Mouse (Mus musculus) hindbrain, postnatal 0 days (tissue): ENCODE measurements at regions not wholly inside any gene's neighbourhood (a gene's known extent, or its start where the extent isn't known, plus 50 kb on each side); places are given as distances from the start of the nearest gene placed in this dataset.

Experiments
- ATAC-seq: fragments of 200-750 bp; cut with Nextera tagmentation; 2 replicates; pipeline ENCODE4 v1.8.0; 2017; ENCODE audit warnings: mild to moderate bottlenecking, moderate TSS enrichment, moderate library complexity
- DNase-seq: peaks from one replicate; pipeline ENCODE4 v3.0.0-alpha.2; 2015; ENCODE audit warnings: low spot score
- H3K27ac ChIP-seq: fragments of 300-500 bp; sonication (generic); 2 replicates; pipeline ENCODE4 v1.5.1; 2014; ENCODE audit warnings: mild to moderate bottlenecking
- H3K27me3 ChIP-seq: fragments of 300-500 bp; sonication (generic); 2 replicates; pipeline ENCODE4 v1.6.1; 2014; ENCODE audit warnings: low read length, mixed read lengths; ENCODE audit not compliant: insufficient read depth
- H3K36me3 ChIP-seq: fragments of 300-500 bp; sonication (generic); 2 replicates; pipeline ENCODE4 v1.6.1; 2014; ENCODE audit warnings: low read length, mixed read lengths; ENCODE audit not compliant: insufficient read depth
- H3K4me1 ChIP-seq: fragments of 300-500 bp; sonication (generic); 2 replicates; pipeline ENCODE4 v1.6.1; 2014; ENCODE audit warnings: antibody characterized with exemption, low read length, mixed read lengths; ENCODE audit not compliant: insufficient read depth
- H3K4me2 ChIP-seq: fragments of 300-500 bp; sonication (generic); 2 replicates; pipeline ENCODE4 v1.6.1; 2014; ENCODE audit warnings: low read depth, mild to moderate bottlenecking, low read length, moderate library complexity, mixed read lengths
- H3K4me3 ChIP-seq: fragments of 300-500 bp; sonication (generic); 2 replicates; pipeline ENCODE4 v1.5.1; 2014; ENCODE audit warnings: low read length
- H3K9ac ChIP-seq: fragments of 300-500 bp; sonication (generic); replicated peaks from 2 replicates; pipeline ENCODE4 v1.6.1; 2014; ENCODE audit warnings: mild to moderate bottlenecking, low read length, moderate library complexity, mixed read lengths
- H3K9me3 ChIP-seq: fragments of 300-500 bp; sonication (generic); 2 replicates; pipeline ENCODE4 v1.6.1; 2016; ENCODE audit warnings: low read length, mixed read lengths
- CTCF ChIP-seq: IDR thresholded peaks from 2 replicates; pipeline ENCODE4 v1.5.1; 2016; ENCODE audit warnings: antibody characterized with exemption, control low read depth, low read depth
- WGBS: fragments of 180-500 bp; shearing (Covaris S2); extraction: QIAGEN DNeasy Blood & Tissue Kit; methylation state at CpG from one replicate; pipeline ENCODE4 v1.1.7; 2014; 5-methylcytosine and 5-hydroxymethylcytosine counted together

DNA sequence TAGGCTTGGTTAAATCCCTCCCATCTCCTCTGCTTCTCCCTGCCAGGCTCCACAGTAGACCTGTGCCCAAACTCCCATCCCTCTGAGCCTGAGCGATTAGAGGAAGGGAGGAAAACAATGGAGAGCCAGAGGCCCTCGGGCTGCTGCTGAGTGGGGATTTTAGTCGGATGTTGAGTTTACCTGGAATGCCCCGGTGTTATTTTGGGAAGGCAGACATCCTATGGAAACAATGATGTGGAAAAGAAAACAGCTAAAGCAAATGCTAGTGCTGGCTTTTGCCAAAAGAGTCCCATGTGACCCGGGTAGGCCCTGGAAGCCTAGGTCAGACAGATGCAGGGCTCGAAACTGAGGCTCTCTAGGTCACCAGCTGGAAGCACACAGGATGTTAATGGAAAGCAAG lies 94.3 kb downstream of the Lbh start:
- Histone ChIP-seq H3K4me1 (peaks cover 8% of the 10 kb centered on the region; the same call in 1 of the 2 replicates), H3K4me2 (no peak overlapping the region), H3K36me3 (no peaks in the 10 kb centered on the region), H3K4me3 (no peak overlapping the region), H3K27ac (no peak overlapping the region), H3K27me3 (no peaks in the 10 kb centered on the region), H3K9ac (no peak overlapping the region), H3K9me3 (no peaks in the 10 kb centered on the region)
- TF ChIP-seq CTCF, result no peak
- WGBS, result 46% methylated on average over 6 of the region's 6 CpGs
- DNase-seq, result no peak
- no peak for ATAC-seq

DNA sequence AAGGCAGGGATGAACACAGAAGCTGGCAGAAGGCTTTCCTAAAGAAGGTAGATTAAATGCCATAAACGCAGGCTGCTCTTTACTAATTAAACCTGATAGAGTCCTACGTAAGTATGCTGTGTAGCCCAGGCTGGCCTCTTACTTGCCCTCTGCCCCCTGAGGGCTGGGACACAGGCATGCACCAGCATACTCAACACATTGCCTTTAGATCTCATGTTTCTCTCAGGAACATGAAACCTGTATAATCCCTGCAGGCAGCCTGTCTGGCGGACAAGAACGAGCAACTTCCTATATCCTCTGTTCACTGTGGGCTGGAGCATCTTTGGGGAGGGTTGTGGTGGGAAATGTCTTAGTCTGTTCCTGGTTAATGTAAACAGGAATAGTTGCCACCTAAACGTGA lies 94.8 kb upstream of the Lclat1 start:
- ATAC-seq, result no peak
- H3K9ac ChIP-seq, result no peak overlapping the region
- DNase-seq, result no peak
- no peak overlapping the region for H3K27ac ChIP-seq
- WGBS, result 72% methylated on average over 5 of the region's 5 CpGs
- H3K4me3 ChIP-seq, result no peak overlapping the region
- no peaks in the 10 kb centered on the region for H3K27me3 ChIP-seq
- H3K9me3 ChIP-seq, result no peaks in the 10 kb centered on the region
- H3K4me1 ChIP-seq, result peaks cover 8% of the 10 kb centered on the region; the same call in 1 of the 2 replicates
- H3K36me3 ChIP-seq, result no peaks in the 10 kb centered on the region
- TF ChIP-seq CTCF, result no peak
- H3K4me2 ChIP-seq, result no peak overlapping the region

DNA sequence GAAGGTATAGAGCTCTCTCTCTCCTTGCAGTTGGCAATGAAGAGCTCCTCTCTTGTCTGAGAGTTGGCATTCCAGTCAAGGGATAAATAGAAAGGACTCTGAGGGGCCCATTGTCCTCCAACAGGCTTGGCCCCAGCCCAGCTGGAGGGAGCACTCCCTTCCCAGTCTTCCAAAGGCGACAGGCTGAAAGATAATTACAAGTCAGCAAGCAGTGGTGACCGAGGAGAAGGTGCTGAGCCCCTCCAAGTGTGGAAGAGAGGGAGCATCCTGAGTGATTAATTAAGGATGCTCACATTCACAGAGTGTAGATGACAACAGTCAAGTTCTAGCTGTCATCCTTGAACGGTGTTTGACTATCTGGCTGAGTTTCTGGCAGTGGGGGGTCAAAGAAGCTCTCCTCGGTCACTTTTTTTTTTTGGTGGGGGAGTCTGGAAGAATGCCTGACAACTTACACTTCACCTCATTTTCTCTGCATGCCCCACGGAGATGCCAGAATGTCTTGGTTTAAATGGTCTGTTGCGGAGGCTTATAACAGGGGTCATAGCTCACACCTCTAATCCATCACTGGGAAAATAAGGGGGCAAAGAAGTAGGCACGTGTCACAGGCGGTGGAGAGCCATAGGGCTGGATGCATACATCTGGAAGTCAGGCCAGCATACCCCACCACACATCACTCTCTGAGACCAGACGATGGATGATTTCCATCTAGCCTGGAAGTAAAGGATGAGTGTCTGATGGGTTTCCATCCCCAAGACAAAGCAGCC lies 93.5 kb upstream of the Lclat1 start:
- H3K27me3 ChIP-seq, result no peaks in the 10 kb centered on the region
- WGBS, result 33% methylated on average over 9 of the region's 9 CpGs
- no peak for TF ChIP-seq CTCF
- peaks cover 8% of the 10 kb centered on the region; the same call in 1 of the 2 replicates for H3K4me1 ChIP-seq
- no peaks in the 10 kb centered on the region for H3K9me3 ChIP-seq
- H3K4me2 ChIP-seq, result no peak overlapping the region
- no peak overlapping the region for H3K4me3 ChIP-seq
- H3K27ac ChIP-seq, result no peak overlapping the region
- no peaks in the 10 kb centered on the region for H3K36me3 ChIP-seq
- ATAC-seq, result peak; percentile 63
- no peak overlapping the region for H3K9ac ChIP-seq
- peak; percentile 65 for DNase-seq

DNA sequence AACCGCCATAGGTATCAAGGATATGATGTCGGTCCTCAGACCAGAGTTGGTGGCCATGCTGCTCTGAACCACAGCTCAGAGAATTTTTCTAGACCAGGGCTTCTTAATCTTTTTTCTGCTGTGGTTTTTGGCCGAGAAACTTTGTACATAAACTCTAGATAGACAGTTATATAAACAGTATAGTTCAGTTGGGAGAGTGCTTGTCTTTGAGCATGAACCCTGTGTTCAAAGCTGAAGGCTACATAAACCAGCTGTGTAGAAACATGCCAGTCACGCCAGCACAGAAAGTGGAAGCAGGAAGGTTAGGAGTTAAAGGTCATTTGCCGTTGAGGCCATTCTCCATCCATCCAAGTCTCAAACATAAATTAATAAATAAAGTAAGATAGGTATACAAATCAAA lies 90.6 kb upstream of the Lclat1 start:
- ATAC-seq, result no peak
- Histone ChIP-seq H3K4me1 (peaks cover 8% of the 10 kb centered on the region; the same call in 1 of the 2 replicates), H3K36me3 (no peaks in the 10 kb centered on the region), H3K4me2 (no peak overlapping the region), H3K4me3 (no peak overlapping the region), H3K9me3 (no peaks in the 10 kb centered on the region), H3K27me3 (no peaks in the 10 kb centered on the region), H3K9ac (no peak overlapping the region), H3K27ac (no peak overlapping the region)
- no peak for DNase-seq
- TF ChIP-seq CTCF, result no peak
- WGBS, result 94% methylated on average over 5 of the region's 5 CpGs

DNA sequence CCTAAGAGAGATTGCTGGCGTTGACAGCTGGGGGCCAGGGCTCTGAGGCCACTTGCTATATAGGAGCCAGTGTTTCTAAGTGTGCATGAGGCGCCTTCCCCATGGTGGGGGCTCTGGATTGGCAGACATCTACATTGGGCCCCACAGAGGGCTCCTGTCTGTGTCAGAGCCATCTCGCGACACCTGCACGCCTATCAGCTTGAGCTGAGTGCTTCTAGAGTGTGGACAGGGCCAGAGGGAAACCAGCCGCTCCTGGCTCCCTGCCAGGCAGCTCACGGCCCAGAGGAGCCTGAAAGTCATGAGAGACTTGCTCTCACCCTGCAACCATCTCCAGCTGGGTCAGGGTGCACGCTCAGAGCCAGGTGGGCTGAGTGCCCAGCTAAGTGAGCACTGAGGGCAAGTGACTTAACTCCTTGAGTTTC lies 85.1 kb upstream of the Lclat1 start:
- H3K4me3 ChIP-seq, result no peak overlapping the region
- WGBS, result 54% methylated on average over 8 of the region's 8 CpGs
- no peak for TF ChIP-seq CTCF
- H3K9ac ChIP-seq, result no peak overlapping the region
- H3K27me3 ChIP-seq, result no peaks in the 10 kb centered on the region
- peak; percentile 35; the same call in 1 of the 2 replicates for ATAC-seq
- no peak overlapping the region for H3K27ac ChIP-seq
- no peaks in the 10 kb centered on the region for H3K9me3 ChIP-seq
- no peaks in the 10 kb centered on the region for H3K4me1 ChIP-seq
- no peaks in the 10 kb centered on the region for H3K36me3 ChIP-seq
- H3K4me2 ChIP-seq, result no peak overlapping the region
- DNase-seq, result peak; percentile 27

DNA sequence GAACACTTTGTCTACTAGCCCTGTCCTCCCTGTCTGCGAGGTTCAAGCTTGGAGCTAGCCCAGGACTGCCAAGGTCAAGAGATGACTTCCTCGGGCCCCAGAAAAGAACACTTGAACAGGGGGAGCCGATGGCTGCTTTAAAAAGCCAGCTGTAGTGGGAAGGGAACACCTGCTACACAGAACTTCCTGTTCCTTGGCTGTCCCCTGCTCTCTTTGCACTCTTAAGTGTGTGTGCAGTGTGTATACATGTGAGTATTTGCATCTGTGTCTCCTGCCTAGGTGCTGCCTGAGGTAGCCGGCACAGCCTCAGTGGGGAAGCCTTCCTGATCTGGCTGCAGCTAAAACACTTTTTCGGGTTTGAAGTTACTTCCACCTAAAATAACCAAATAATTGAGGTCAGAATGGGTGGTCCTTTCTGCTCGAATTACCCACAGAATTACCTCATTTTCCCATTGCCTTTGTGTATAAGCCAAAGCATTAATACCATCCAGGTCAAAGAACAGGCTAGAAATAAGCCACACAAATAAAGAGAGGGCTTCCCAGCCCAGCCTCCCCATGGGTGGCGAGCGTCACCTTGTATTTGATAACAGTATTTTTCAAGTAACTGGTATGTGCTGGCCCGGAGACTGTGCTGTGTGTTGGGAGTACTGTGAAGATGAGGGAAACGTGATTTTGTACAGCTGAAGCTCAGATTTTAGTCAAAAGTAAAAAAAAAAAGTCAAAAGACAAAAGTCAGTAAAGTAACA lies 84.2 kb upstream of the Lclat1 start:
- Histone ChIP-seq H3K4me1 (no peaks in the 10 kb centered on the region), H3K27me3 (no peaks in the 10 kb centered on the region), H3K36me3 (no peaks in the 10 kb centered on the region), H3K4me2 (no peak overlapping the region), H3K27ac (no peak overlapping the region), H3K9ac (no peak overlapping the region), H3K9me3 (no peaks in the 10 kb centered on the region), H3K4me3 (no peak overlapping the region)
- TF ChIP-seq CTCF, result no peak
- no peak for ATAC-seq
- no peak for DNase-seq
- 73% methylated on average over 10 of the region's 10 CpGs for WGBS

DNA sequence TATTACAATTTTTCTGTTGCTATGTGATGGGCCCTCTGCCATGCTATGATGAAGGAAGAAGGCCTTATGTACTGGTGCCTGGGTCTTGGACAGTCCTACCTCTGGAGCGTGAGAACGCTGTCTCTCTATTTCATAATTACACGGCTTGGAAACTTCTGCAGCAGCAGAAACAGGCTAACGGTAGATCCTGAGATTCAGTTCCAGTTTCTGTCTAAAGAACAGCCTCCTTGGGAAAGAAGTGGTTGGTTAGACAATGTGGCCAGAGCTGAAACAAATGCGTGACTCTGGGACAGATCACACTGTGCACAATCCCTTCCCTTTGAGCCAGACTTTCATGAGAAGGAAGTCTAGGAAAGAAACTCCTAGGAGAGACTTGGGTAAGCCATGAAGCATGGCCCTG lies 80.7 kb upstream of the Lclat1 start:
- Histone ChIP-seq H3K9ac (no peak overlapping the region), H3K36me3 (no peaks in the 10 kb centered on the region), H3K4me2 (no peak overlapping the region), H3K9me3 (no peaks in the 10 kb centered on the region), H3K4me1 (no peaks in the 10 kb centered on the region), H3K27me3 (no peaks in the 10 kb centered on the region), H3K4me3 (no peak overlapping the region), H3K27ac (no peak overlapping the region)
- no peak for TF ChIP-seq CTCF
- whole genome bisulfite sequencing, result 89% methylated on average over 5 of the region's 5 CpGs
- DNase-seq (no peak), ATAC-seq (no peak)
